Mouse (Mus musculus): Measurements from ENCODE around the gene Zbtb2.

Zbtb2 gene

GRCm38 (mm10) chr10:4327716-4328115 is 60.2 kb downstream of the Zbtb2 start:
- DNase-seq = no peak

GRCm38 (mm10) chr10:4325562-4325961 is 62.3 kb downstream of the Zbtb2 start:
- DNase-seq = no peak

- DNase-seq = no peak
Measured at GRCm38 (mm10) chr10:4323885-4324284, 64.0 kb downstream of the Zbtb2 start.

Measured in cerebellum, adult 9-10 months (tissue).